Mouse (Mus musculus) neutrophil, adult 5-6 weeks (primary cell): ENCODE measurements around the gene Phrf1. TPM values are rescaled to one million over a fixed set of nuclear protein-coding genes. Genes with fewer than 3 reads are reported as not detected.
"Not testable (repeated sequence)": the region's sequence is repeated elsewhere in the genome, so short reads cannot be mapped to it uniquely, and the experiment has no call there.

Source experiments
- ATAC-seq: fragments of 151-379, 151-347 bp; 2 replicates; pipeline ENCODE4 v1.8.0; 2017; ENCODE audit warnings: mild to moderate bottlenecking, moderate TSS enrichment; ENCODE audit not compliant: insufficient number of reproducible peaks, poor library complexity, low FRiP score, severe bottlenecking; ENCODE audit errors: extremely low read depth
- total RNA-seq: library from RNA; stranded (forward); fragments of 200-1000 nt; gene quantifications from 2 replicates; pipeline ENCODE4 v1.2.3, GENCODE M21; 2017

Gene Phrf1
- total RNA-seq, 1 experiment from 2014 or later = 97.8 TPM

DNA sequence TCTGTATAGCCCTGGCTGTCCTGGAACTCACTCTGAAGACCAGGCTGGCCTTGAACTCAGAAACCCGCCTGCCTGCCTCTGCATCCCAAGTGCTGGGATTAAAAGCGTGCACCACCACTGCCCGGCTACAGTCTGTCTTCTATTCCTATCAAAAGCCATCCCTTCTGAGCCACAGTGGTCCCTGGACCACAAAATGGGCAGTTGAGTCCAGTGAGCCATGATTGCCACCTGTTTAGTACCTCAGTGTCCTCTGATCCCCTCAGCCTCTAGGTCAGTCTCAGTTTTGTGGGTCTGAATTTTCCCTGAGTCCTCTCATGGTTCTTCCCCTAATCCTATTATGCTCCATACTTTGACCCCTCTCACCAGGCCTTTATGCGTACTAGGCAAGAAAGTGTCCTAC, 788 bp upstream of the Phrf1 start:
- ATAC-seq = no peak

DNA sequence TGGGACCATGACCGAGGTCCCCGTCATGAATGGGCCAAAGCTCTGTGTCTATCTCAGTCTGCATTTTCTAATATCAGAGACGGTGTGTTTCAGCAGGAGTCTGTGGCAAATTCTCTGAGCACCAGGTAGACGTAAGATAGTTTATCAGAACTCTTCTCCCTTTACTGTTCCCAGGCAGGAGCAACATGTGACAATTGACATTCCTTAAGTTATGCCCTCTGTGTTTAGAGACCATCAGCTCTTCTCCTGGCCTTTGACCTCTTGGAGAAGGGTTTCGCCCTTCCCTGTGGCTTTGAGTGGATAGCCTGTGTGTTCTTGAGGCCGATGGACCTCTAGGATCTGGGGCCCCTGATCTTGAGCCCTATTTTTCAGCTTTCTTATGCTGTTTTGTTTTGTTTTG, 1.1 kb downstream of the Phrf1 start:
- ATAC-seq = no peak

DNA sequence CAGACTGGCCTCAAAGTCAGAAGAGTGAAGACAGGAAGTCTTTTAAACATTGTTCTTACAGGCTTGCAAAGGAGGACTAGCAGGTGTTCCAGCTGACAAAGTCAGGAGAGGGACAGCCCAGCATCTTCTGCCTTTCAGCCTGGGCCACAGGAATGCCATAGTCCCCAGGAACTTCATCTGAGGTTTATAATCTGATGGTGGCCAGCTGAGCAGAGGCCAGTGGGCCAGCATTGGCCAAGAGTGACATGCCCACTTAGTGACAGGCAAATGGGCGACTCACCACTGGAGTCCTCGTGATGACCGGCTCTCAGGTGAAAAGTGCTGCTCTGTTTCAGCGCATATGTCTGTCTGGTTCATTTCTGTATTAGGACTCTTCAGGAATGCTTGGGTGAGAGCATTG, 2.0 kb downstream of the Phrf1 start:
- no peak for ATAC-seq

DNA sequence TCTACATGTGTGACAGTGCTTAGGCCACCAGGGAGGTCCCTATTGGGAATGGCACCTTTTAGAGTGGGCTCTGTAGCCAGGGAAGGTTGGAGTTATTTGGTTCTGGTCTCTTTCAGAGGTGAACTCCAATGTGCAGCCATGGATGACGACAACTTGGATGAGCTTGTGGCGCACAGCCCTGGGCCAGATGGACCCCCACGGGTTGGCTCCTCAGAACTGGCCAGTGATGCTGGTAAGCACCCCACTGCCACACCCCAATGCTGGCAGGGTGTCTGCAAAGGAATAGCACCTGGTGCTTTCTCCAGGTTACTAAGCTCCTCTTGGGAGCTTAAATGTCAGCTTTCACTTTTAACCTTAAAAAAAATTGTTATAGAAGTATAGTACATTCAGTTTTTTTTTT, 2.5 kb downstream of the Phrf1 start:
- ATAC-seq = no peak

DNA sequence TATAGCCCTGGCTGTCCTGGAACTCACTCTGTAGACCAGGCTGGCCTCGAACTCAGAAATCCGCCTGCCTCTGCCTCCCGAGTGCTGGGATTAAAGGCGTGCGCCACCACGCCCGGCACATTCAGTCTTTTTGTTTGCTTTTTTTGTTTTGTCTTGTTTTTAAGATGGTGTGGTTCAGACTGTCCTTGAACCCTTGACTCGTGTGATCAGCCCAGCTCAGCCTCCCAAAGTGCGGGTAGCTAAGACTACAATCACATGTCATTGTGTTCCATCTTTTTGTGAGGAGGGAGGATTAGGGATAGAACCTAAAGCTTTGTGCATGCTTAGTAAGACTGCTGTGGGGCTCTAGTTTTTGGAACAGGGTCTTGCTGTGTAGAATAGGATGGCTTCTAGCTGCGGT, 3.0 kb downstream of the Phrf1 start:
- ATAC-seq = no peak

DNA sequence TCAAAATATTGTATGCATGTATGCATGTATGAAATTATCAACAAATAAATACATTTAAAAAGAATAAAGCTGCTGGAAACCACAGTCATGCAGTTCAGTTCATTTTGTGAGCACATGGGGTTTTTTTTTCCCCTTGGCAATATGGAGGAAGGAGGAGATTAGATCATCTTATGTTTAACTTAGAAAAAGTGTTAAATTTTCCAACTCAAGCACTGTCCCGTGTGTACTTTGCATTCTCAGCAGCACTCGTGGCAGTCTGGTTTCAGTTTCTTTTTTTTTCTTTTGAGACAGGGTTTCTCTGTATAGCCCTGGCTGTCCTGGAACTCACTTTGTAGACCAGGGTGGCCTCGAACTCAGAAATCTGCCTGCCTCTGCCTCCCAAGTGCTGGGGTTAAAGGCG, 21.9 kb downstream of the Phrf1 start:
- not testable (repeated sequence) for ATAC-seq

DNA sequence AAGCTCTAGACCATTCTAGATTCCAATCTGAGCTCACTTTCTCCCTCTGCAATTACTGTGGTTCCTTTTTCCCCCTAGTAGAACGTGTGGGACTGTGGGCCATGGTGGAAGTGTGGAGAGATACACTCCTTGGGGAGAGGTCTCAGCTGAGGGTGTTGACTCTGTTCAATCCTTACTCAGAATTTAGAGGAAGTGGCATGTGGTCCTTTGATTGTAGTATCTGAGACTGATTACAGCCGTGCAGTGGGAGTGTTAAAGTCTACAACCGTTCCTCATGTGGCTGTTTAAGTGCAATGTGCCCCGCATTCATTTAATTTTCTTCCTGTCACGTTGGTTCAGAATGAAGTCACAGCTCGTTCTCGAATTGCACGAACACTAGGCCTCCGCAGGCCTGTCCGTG, 27.6 kb downstream of the Phrf1 start:
- no peak for ATAC-seq

DNA sequence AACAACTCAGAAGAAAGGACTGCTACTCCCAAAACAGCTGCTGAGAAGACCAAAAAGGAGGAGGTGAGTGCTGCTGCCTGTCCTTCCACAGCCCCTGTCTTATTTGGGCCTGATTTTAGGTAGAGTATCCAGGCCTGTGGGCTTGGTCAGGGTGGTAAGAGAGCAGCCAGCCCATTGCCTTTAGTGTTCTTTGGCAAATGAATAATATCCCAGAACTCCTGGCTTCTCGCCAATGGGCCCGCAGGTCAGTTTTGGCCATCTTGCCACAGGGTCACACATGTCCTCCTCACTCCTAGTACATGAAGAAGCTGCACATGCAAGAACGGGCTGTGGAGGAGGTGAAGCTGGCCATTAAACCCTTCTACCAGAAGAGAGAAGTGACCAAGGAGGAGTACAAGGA, 32.9 kb downstream of the Phrf1 start:
- no peak for ATAC-seq

DNA sequence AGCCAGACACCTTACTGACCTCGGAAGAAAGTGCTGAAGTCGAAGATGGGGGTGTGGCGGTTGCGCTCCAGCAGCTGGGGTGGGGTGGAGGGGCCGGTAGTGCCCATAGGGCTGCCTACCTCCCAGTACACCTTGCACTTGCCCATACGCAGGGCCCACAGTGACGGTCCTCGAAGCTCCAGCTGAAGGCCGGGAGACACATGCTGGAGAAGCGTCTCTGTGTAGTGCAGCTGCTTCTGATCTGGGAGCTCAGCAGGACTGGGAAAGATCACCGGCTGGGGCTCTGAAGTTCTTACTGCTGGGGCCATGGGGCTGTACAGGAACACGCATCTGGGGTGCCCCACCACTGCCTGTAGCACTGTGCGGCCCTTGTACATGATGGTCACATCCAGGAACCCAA, 35.1 kb downstream of the Phrf1 start:
- no peak for ATAC-seq

DNA sequence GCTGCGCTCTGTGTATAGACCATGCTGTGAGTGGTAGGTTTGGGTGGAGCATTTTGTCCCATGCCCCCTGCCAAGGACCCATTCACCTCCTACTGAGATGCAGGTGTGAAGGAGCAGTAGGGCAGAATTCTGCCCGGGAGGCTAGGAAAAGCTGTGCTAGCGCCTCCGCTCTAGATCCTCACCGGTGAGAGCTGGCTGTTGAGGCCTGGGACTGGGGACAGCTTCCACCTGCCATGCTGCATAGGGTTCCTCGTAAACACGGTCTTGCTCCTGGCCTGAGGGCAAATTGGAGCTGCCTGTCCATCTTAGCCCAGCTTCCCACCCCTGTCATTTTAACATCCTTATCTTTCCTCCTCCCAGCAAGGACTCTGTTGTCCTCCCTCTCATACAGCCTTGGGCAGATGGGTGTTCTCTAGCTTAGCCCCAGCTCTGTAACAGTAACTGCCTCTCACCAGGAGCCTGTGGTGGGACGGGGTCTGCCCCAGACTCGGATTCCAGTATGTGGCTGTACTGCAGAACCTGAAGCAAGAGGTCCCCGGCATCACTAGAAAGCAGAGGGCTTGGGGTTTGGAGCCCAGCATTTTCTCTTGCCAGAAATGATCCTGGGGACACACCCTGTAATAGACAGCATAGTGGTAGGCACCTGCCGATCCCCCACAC, 35.6 kb downstream of the Phrf1 start:
- ATAC-seq = no peak

DNA sequence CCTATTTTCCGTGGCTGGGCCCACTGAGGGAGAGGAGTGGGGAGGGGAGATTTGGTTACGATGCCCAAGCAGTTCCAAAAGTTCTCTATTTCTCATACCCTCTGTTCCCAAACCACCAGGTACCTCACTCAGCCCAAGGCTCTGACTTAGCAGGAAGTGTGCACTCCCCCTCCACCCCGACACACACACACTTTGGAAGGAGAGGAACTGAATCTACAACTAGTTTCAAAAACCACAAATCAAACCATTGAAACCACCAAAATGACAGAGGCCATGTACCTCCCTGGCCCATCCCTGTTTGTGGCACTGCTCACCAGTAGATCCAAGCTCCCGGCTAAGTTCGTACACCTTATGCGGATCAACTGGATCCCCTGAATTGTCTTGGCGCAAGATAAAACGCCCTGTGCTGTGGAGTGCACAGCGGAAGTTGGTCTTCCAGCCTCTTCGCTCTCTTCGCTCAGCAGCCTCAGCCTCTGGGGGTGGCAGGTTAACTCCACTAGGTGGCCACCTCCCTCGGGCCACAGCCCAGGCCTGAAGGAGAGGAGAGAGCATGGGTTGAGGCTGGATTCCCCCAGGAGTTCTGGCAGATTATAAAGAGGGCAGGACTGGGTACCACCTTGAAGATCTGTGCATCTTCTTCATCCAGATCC, 36.3 kb downstream of the Phrf1 start:
- peak; percentile 45 for ATAC-seq

DNA sequence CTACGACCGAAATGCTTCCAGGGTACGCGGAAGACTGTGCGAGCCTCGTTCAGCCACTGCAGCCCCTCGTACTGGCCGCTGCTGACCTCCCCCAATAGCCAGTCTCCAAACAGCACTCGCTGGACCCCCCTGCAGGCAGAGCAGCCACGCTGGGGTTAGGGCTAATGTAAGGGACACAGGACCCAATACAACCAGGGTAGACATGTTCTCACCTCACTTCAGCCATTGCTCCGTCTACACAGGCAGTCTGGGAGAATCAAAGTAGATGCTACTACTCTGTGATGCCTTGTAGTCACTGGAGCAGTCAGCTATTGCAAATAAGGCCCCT, 36.8 kb downstream of the Phrf1 start:
- ATAC-seq = 0 out of 2 replicates have a peak, but pooled peaks have one; percentile 1

DNA sequence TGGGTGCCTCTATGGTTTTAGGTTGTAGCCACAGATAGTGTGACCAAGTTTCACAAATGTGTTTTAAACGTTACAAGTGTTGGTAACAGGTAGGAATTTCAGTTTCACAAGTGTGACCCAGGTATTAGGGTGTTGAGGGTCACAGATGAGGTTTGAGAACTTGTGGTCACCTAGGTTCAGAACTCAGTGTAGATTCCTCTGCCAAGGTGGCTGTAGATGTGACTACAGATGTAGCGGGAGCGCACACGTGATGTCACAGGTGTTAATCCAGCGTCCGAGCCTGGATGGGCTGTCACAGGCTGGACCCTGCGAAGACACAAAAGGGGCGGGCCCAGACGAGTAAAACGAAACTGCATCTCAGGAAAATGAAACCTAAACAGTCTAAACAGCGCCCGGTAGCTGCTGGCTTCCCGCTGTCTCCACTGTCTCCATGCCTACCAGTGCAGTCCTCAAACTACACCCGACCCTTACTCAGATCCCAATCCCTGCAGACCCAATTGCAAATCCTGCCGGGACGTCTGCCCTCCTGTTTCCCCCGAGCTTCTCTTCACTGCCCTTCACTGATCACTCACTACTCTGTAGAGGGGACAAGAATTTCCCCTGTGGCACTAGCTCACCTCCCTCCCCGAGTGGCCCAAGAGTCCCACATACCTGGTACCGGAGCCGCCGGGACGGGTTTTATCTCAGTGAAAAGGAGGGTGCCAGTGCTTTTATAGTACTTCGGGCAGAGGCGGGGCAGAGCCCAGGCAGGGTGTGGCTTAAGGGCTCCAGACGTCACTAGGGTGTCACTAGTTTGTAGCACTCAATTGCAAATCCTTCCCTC, 37.4 kb downstream of the Phrf1 start, which contains the start of gene Irf7:
TSS of gene Irf7 (minus strand) at position 743 of the 823 bp plus-strand sequence.
- ATAC-seq = peak; percentile 78

DNA sequence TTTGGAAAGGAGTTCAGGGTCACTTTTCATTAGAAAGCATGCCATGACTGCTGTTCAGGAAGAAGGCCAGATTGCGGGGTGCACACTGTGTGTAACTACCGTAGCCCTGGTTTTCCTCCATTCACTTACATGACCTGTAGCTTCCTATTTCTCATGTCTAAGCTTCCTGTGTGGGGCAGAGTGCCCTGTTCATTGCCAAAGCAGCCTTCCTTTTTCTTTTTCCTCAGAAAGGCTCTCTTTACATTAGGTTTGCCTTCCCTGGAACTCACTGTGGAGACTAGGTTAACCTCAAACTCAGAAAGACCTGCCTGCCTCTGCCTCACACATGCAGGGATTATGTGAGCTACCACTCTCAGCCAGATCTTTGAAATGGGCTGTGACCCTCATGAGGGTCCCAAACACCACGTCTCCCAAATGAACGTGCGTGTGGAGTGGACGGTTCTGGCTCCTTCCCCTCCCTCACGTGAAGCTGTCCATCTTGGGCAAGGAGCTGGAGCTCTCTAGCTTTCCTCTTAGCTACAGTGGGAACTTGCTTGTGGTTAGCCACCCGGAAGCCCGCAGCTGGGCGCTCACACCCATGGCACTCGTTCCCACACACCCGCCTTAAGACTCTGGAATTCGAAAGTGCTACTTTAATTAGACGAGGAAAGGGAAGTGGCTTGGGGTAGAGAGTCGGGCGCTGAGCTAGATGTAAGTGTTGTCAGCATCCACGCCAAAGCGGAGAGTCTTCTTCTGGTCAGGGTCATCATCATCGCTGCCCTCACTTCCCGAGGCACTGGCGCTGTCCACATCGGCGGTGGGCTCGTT, 40.1 kb downstream of the Phrf1 start:
- no peak for ATAC-seq

DNA sequence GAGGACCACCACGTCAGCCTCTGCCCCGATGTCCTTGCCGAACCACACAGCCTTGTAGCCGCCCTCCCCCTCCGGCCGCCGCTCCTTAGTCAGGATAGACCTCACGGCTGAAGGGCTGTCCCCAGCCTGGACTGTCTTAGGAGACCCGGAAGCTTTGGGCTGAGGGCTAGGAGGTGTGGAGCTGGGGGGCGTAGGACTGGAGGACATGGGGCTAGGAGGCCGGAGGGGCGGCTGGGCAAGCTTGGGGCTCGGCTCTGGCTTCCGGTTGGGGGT, 40.6 kb downstream of the Phrf1 start:
- ATAC-seq = no peak

DNA sequence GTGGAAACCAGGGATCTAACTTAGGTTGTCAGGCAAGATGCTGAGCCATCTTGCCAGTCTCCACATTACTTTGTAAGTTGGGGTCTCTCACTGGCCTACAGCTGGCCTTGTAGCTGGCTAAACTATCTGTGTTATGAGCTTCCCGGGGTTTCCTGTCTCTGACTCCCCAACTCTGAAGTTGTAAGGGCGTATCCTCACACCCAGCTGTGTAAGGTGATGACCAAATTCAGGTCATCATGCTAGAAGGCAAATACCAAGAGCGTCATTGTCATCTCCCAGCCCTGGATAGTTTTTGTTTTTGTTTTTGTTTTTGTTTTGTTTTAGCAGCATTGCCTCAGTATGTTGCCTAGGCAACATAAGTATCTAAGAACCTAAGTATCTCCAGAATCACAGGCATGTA, 42.0 kb downstream of the Phrf1 start:
- no peak for ATAC-seq

DNA sequence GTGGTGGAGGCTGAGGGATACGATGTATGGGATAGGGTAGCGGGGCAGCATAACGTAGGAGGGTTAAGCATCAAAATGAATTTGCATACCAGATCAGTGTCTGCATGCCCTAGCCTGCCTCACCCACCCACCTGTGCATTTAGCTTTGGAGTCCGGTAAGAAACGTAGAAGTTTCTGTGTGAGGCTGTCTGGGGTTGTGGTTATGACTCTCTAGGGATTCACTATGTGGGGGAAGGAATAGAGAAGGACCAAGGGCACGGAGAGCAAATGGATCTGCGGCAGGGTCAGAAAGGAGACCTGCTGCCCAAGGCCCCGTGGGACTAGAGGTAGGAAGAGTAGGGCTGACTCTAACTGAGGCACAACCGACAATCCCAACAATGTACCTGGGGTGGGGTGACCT, 46.8 kb downstream of the Phrf1 start:
- ATAC-seq = no peak

DNA sequence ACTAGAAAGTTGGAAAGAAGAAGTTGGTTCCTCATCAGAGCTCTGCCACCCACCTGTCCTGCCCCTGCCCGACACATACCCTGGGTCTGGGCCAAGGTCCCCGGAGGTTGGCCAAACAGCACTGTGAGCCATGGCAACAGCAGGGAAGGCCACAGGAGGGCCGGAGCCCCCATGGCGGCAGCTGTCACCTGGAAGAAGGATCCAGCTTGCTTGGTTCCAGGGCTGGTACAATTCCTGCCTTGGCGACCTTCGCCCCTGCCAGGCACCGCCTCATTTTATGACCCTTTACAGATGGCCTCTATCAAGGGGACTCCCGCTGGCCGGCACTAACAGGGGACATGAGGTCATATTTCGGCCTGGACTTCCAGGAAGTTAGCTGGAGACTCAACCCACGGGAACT, 48.0 kb downstream of the Phrf1 start, which contains the start of gene Cdhr5:
TSS of gene Cdhr5 (minus strand) at position 241 of the 400 bp plus-strand sequence.
- peak; percentile 34; the same call in 1 of the 2 replicates for ATAC-seq
